Mouse (Mus musculus) liver (tissue): Measurements from ENCODE around the gene Med27.

ENCODE experiments used
- DNase-seq: peaks from one replicate; pipeline ENCODE4 v3.0.0-alpha.2; 2020; ENCODE audit warnings: mixed read lengths

The Med27 gene

DNA sequence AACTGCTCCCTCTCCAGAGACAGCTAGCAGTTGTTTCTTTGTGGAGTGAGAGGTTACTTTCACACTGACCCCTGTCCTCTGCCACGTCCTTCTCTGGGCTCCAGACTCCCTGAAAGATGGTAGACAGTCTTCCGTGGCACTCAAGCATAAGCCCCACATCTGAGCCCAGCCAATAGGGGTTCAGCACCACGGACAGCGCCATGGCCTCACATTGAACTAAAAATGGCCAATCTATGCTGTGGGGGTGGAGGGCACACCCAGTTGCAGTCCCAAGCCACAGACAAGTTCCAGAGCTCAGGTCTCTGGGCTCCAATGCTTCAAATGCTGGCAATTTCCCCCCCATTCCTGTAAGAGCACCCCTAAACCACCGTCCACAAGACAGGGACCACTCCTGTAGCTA is 227.0 kb downstream of the Med27 start:
- DNase-seq, result peak; percentile 74

GRCm38 (mm10) chr2:29574187-29574586 is 227.6 kb downstream of the Med27 start:
- no peak for DNase-seq
